Mouse (Mus musculus) retina, adult 2 months (tissue): ENCODE measurements around the gene Cacna1i.

ENCODE experiments used
- DNase-seq: peaks from one replicate; pipeline ENCODE4 v3.0.0-alpha.2; 2012; ENCODE audit warnings: low read depth, low spot score

Gene Cacna1i

GRCm38 (mm10) chr15:80327743-80328540 lies 40.9 kb downstream of the Cacna1i start:
- no peak for DNase-seq

GRCm38 (mm10) chr15:80330276-80330675 lies 43.2 kb downstream of the Cacna1i start:
- DNase-seq, result no peak

DNA sequence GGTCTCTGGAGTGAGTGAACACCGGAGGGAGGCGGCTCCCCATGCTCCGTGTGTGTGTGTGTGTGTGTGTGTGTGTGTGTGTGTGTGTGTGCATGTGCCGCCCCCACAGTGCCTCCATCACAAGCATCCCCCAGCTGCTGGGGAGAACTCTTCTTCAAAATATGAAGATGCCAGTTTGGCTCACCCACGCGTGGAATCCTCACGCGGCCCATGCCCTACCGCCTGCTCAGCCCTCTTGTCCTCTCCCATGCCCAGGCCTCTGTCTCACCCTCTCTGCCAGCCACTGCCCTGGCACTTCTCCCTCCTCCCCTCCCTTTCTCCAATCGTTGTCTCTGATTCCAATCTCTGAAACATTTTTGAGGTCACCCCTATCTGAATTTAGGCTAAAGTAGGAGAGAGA lies 47.7 kb downstream of the Cacna1i start:
- DNase-seq, result no peak

GRCm38 (mm10) chr15:80335196-80335595 lies 48.2 kb downstream of the Cacna1i start:
- no peak for DNase-seq

GRCm38 (mm10) chr15:80340348-80340747 lies 53.3 kb downstream of the Cacna1i start:
- DNase-seq, result no peak

- DNase-seq, result no peak
Measured at GRCm38 (mm10) chr15:80342394-80342793, 55.4 kb downstream of the Cacna1i start.

GRCm38 (mm10) chr15:80343031-80343430 lies 56.0 kb downstream of the Cacna1i start:
- DNase-seq, result peak; percentile 23

GRCm38 (mm10) chr15:80343731-80344130 lies 56.7 kb downstream of the Cacna1i start:
- DNase-seq, result no peak

DNA sequence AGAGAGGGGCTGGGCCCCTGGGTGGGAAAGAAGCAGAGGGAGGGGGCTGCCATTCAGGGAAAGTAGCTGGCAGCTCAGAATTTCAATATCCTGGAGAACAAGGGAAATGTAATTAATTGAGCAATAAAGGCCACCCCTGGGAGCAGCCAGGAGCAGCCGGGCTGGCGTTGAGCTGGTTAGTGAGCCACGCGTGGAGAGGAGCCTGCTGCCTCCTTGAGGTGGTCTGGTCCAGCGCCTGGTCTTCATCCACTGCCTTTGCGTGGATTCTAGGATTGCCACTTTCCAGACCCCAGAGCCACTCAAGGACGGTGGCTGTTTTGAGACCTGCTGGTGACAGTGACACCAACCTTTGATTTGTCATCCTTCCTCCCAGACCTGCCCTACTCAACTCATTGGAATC lies 59.5 kb downstream of the Cacna1i start:
- DNase-seq, result no peak

DNA sequence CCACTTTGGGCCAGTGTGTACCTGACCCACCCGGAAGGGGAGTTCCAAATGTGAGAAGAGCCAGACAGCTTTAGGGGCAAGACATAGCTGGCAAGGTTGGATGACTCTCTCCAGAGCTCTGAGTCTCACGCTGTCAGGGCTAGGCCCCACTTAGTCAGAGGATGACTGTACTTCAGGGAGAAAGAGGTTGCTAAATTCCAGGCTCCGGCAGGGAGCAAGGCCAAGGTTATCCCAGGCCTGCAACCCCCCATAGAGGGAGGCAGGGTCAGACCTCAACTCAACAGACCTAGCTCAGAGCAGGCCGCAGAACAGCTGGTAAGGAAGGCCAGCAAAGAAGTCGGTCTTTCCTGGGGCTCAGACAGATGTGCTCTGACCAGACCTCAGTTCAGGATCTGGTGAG lies 63.4 kb downstream of the Cacna1i start:
- DNase-seq, result no peak

- no peak for DNase-seq
Measured at GRCm38 (mm10) chr15:80358798-80359197, 71.8 kb downstream of the Cacna1i start.

DNA sequence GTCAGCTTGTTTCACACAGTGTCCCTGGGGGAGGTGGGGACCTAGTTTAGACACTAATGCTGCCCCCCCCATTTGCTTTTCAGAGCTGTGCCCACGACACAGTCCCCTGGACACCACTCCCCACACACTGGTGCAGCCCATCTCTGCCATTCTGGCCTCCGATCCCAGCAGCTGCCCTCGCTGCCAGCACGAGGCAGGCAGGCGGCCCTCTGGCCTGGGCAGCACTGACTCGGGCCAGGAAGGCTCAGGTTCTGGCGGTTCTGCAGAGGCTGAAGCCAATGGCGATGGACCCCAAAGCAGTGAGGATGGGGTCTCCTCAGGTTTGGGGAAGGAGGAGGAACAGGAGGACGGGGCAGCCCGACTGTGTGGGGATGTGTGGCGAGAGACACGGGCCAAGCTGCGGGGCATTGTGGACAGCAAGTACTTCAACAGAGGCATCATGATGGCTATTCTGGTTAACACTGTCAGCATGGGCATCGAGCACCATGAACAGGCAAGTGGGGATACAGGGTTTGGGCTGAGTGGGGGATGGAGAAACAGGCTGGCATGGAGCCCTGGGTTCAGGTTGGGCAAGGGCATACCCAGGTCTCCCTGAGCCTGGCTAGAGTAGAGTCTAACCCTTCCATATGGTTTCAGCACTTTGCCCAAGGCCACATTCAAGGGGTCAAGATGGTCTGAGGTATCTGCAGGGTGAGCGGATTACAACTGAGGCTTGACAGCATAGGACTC lies 74.9 kb downstream of the Cacna1i start:
- no peak for DNase-seq

- no peak for DNase-seq
Measured at GRCm38 (mm10) chr15:80362509-80363172, 75.6 kb downstream of the Cacna1i start.

DNA sequence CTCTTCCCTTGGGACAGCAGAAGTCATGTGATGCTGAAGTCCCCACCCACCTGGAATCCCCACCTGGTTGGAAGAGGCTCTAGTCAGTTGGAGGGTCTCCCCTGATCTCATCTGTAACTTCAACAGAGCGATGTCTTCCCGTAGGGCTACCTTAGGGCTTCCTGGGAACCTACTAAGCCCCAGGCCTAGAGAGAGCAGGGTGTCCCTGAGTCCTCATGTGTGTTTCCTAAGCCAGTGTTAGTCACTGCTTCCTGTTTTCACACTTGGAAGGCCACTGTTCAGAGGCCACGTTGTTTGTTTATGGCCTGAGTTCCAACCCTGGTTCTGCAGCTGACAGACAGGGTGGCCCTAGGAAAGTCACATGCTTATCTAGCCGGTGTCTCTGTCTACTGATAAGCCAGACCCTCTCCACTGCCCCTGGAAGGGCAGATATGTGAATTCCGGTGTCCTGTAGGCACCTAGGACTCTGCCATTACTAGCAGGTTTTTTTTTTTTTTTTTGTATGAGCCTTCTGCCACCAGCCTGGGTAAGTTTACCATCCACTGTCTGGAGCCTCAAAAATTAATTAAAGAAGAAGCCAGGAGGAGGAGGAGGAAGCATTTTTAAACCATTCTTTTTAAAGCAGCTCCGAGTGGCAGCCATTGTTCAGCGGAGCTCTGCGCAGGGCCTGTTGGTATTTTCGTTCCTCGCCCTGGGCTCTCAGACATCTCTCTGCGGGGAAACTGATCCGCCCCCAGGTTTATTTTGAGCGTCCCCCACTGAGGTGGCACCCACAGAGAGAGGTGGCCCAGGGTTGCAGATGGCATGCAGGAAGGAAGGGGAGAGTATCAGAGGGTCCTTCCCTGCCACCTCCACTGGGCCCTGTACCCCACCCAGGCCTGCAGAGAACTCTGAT lies 77.0 kb downstream of the Cacna1i start:
- no peak for DNase-seq

- DNase-seq, result peak; percentile 22
Measured at GRCm38 (mm10) chr15:80366899-80367298, 79.9 kb downstream of the Cacna1i start.

GRCm38 (mm10) chr15:80373219-80373964 lies 86.4 kb downstream of the Cacna1i start:
- no peak for DNase-seq

DNA sequence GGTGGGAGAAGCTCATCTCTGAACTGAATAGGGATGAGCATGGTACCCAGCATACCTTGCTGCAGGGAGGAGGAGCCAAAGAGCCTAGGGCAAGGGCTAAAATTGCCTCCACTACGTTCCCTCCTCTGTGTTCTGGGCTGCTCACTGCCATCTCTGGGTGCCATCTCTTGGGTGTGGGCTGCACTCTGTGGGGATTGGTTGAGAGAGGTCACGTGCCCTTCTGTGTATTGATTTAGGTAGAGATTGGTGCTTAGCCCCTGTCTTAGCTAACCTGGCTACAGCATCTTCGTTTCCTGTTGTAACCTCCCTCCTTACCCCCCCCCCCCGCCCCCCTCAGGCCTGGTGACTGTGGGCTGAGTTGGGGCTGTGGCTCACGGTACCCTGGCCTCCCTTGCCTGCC lies 87.8 kb downstream of the Cacna1i start:
- no peak for DNase-seq

- DNase-seq, result no peak
Measured at GRCm38 (mm10) chr15:80387185-80387584, 100.1 kb downstream of the Cacna1i start.

- DNase-seq, result no peak
Measured at GRCm38 (mm10) chr15:80391791-80392190, 104.8 kb downstream of the Cacna1i start.

DNA sequence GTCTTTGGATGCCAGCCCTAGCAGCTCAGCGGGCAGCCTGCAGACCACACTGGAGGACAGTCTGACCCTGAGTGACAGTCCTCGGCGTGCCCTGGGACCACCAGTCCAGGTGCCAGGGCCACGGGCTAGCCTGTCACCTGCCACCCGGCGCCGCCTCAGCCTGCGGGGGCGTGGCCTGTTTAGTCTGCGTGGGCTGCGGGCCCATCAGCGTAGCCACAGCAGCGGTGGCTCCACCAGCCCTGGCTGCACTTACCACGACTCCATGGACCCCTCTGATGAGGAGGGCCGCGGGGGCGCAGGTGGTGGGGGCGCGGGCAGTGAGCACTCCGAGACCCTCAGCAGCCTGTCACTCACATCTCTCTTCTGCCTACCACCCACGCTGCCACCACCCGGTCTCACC lies 108.0 kb downstream of the Cacna1i start:
- no peak for DNase-seq

DNA sequence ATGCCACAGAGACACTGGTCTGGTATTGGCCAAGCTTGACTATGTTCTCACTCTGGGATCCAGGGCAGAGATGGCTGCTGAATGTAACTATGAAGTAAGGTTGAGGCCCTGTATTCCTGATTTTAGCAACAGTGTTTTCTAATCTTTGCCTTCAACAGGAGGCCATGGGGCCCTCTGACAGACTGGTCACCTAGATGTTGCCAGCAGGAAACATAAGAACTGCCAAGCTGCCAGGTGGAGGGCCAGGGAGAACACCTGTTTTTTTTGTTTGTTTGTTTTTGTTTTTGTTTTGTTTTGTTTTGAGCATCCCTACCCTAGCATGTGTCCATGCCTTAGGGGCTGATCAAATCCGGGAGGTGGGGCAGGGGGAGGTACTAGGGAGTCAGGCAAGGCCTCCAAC lies 112.4 kb downstream of the Cacna1i start:
- no peak for DNase-seq
